9 mouse cellular contexts compared by ENCODE assay signal in genomic region chr3:96636448-96636847, GRCm38 (mm10). TPM values are rescaled to one million over a fixed set of nuclear protein-coding genes. Genes with fewer than 3 reads are reported as not detected.
DNase-seq lines count a peak whose midpoint lies in the region; ATAC-seq and TF ChIP-seq lines count a peak whose summit lies in the region.
"Had no signal": no experiment of that assay in that cellular context is flagged by ENCODE, and none has a peak within 500 bp of the region (broad histone marks: within the 10 kb centered on the region; RNA-seq: fewer than 3 reads in every experiment).

No protein-coding gene starts in this region.

- H3K36me3 ChIP-seq in kidney, adult 2 months (ENCODE audit: control insufficient read depth, insufficient read depth, low read length): no peaks in the 10 kb centered on the region
- H3K36me3 ChIP-seq in G1E (replicated peaks): peaks cover 72% of the 10 kb centered on the region
- peaks cover 67% of the 10 kb centered on the region for H3K36me3 ChIP-seq in hindbrain, embryonic 10.5 days
- H3K36me3 ChIP-seq in midbrain, embryonic 10.5 days: peaks cover 63% of the 10 kb centered on the region

- H3K27ac ChIP-seq in kidney, adult 2 months (ENCODE audit: insufficient read depth, low read depth, low read length): no peak overlapping the region
- peak overlapping the region; percentile 66; the same call in 1 of the 2 replicates for H3K27ac ChIP-seq in hindbrain, embryonic 10.5 days
- H3K27ac ChIP-seq in midbrain, embryonic 10.5 days (replicated peaks): no peak overlapping the region

- no peak for TF ChIP-seq CTCF in kidney, adult 2 months (conservative IDR thresholded peaks at IDR 0.05; ENCODE audit: insufficient read depth, insufficient read length, low read depth, low read length)
- TF ChIP-seq CTCF in G1E (IDR thresholded peaks at IDR 0.05; ENCODE audit: low read depth, low read length): no peak

- H3K9me3 ChIP-seq in G1E (replicated peaks): no peaks in the 10 kb centered on the region
- no peaks in the 10 kb centered on the region for H3K9me3 ChIP-seq in hindbrain, embryonic 10.5 days
- H3K9me3 ChIP-seq in midbrain, embryonic 10.5 days (replicated peaks): no peaks in the 10 kb centered on the region

- no peaks in the 10 kb centered on the region; the same call in 1 of the 2 replicates for H3K27me3 ChIP-seq in kidney, adult 2 months (replicated peaks; ENCODE audit: control insufficient read depth, insufficient read depth, low read length)
- H3K27me3 ChIP-seq in G1E (ENCODE audit: insufficient read depth, low read length): no peaks in the 10 kb centered on the region
- no peaks in the 10 kb centered on the region for H3K27me3 ChIP-seq in hindbrain, embryonic 10.5 days (ENCODE audit: insufficient read depth, poor library complexity, severe bottlenecking)
- no peaks in the 10 kb centered on the region for H3K27me3 ChIP-seq in midbrain, embryonic 10.5 days (ENCODE audit: low read depth, poor library complexity, severe bottlenecking)

- H3K4me3 ChIP-seq in kidney, adult 2 months (ENCODE audit: insufficient read depth, low read depth, low read length): peak overlapping the region; percentile 28
- H3K4me3 ChIP-seq in G1E (ENCODE audit: low read depth, low read length): peak overlapping the region; percentile 88
- H3K4me3 ChIP-seq in hindbrain, embryonic 10.5 days: peak overlapping the region; percentile 81
- H3K4me3 ChIP-seq in midbrain, embryonic 10.5 days: peak overlapping the region; percentile 95

- no peak for TF ChIP-seq POLR2A in kidney, adult 2 months (IDR thresholded peaks at IDR 0.05; ENCODE audit: low read depth, low read length)

- 57% methylated on average over 11 of the region's 11 CpGs for WGBS in kidney, adult 2 months
- 70% methylated on average over 11 of the region's 11 CpGs for WGBS in hindbrain, embryonic 10.5 days
- 68% methylated on average over 11 of the region's 11 CpGs for WGBS in midbrain, embryonic 10.5 days

- no peak for ATAC-seq in G1E (ENCODE audit: extremely low read depth, insufficient number of reproducible peaks, low FRiP score, poor library complexity, severe bottlenecking)
- ATAC-seq in CD4-positive, CD25-positive, alpha-beta regulatory T cell, adult 4 months: no peak

- no peak for DNase-seq in kidney, adult 2 months
- DNase-seq in kidney, adult 18-20 months: no peak
- DNase-seq in G1E (ENCODE audit: low spot score): no peak
- DNase-seq in hindbrain, embryonic 10.5 days (ENCODE audit: low spot score): no peak
- no peak for DNase-seq in midbrain, embryonic 10.5 days (ENCODE audit: low spot score)
- DNase-seq in left cerebral cortex, postnatal 25 days (ENCODE audit: low spot score in 2 of 2): no peak
- no peak for DNase-seq in lung, adult 18-20 months
- DNase-seq: lung, postnatal 10 days had no signal

- peaks cover 13% of the 10 kb centered on the region for H3K4me1 ChIP-seq in kidney, adult 2 months (ENCODE audit: control insufficient read depth, insufficient read depth, low read length)
- peaks cover 43% of the 10 kb centered on the region for H3K4me1 ChIP-seq in G1E (ENCODE audit: insufficient read depth, low read depth, low read length)
- peaks cover 26% of the 10 kb centered on the region for H3K4me1 ChIP-seq in hindbrain, embryonic 10.5 days (replicated peaks)
- H3K4me1 ChIP-seq in midbrain, embryonic 10.5 days: peaks cover 32% of the 10 kb centered on the region

- intact Hi-C loops in left cerebral cortex, postnatal 25 days (cut with DNase I): loop anchor here (5.0 kb wide), 2 partner anchors 34 to 54 kb away; partner anchors contain the start of gene Lix1l

RNA-seq across cellular contexts. Expression of gene Gm42957, which starts 1.2 kb away (rescaled TPM):
- polyA plus RNA-seq in kidney, adult 2 months (2012; rRNA removed): 0.07 TPM in 1 of 2 replicates, not detected in the other
- total RNA-seq in G1E (2014; fragmentation: Nextera tagmentation) (0.34 and 1.7 TPM in 2 replicates), G1E (2017) (0.11 and 0.17 TPM in 2 replicates)
- polyA plus RNA-seq in G1E (2012): 0.06 and 0.09 TPM in 2 replicates
- 0.06 and 0.13 TPM in 2 replicates for polyA plus RNA-seq in hindbrain, embryonic 10.5 days (2016; fragmentation: Nextera tagmentation; extraction: Ambion mirVana)
- polyA plus RNA-seq in midbrain, embryonic 10.5 days (2016; fragmentation: Nextera tagmentation; extraction: Ambion mirVana): 0.15 and 0.21 TPM in 2 replicates
- polyA plus RNA-seq in CD4-positive, CD25-positive, alpha-beta regulatory T cell, adult 4 months (2017; shearing (Covaris generic)): under 1 TPM in 1 of 2 experiments, not detected in 1; 0.11 TPM
- under 1 TPM; 0.28 to 0.34 TPM for total RNA-seq in left cerebral cortex, postnatal 25 days (2021)

RNA-seq across cellular contexts. Expression of gene Pex11b, which starts 1.3 kb away (rescaled TPM):
- polyA plus RNA-seq in kidney, adult 2 months (2012; rRNA removed): 57.6 and 57.7 TPM in 2 replicates
- 49.1 and 63.0 TPM in 2 replicates for total RNA-seq in G1E (2014; fragmentation: Nextera tagmentation)
- 23.8 and 32.2 TPM in 2 replicates for total RNA-seq in G1E (2017)
- 4.2 and 4.3 TPM in 2 replicates for polyA plus RNA-seq in G1E (2012)
- 39.3 and 41.8 TPM in 2 replicates for polyA plus RNA-seq in hindbrain, embryonic 10.5 days (2016; fragmentation: Nextera tagmentation; extraction: Ambion mirVana)
- 38.5 and 40.8 TPM in 2 replicates for polyA plus RNA-seq in midbrain, embryonic 10.5 days (2016; fragmentation: Nextera tagmentation; extraction: Ambion mirVana)
- polyA plus RNA-seq in CD4-positive, CD25-positive, alpha-beta regulatory T cell, adult 4 months (2017; shearing (Covaris generic)): 10 to 100 TPM; 56.4 to 70.5 TPM
- total RNA-seq in left cerebral cortex, postnatal 25 days (2021): 10 to 100 TPM; 51.6 to 53.3 TPM

RNA-seq across cellular contexts. Expression of gene Rbm8a, which starts 6.7 kb away (rescaled TPM):
- polyA plus RNA-seq in kidney, adult 2 months (2012; rRNA removed): 7.8 and 16.1 TPM in 2 replicates
- 47.6 and 56.5 TPM in 2 replicates for total RNA-seq in G1E (2014; fragmentation: Nextera tagmentation)
- total RNA-seq in G1E (2017): 40.1 and 47.4 TPM in 2 replicates
- polyA plus RNA-seq in G1E (2012): 59.2 and 115 TPM in 2 replicates
- 185 and 210 TPM in 2 replicates for polyA plus RNA-seq in hindbrain, embryonic 10.5 days (2016; fragmentation: Nextera tagmentation; extraction: Ambion mirVana)
- polyA plus RNA-seq in midbrain, embryonic 10.5 days (2016; fragmentation: Nextera tagmentation; extraction: Ambion mirVana): 205 and 215 TPM in 2 replicates
- polyA plus RNA-seq in CD4-positive, CD25-positive, alpha-beta regulatory T cell, adult 4 months (2017; shearing (Covaris generic)): 100 to 1,000 TPM; 102 to 135 TPM
- 10 to 100 TPM; 34.2 to 46.3 TPM for total RNA-seq in left cerebral cortex, postnatal 25 days (2021)

RNA-seq across cellular contexts. Expression of gene Itga10, which starts 8.9 kb away (rescaled TPM):
- 1.2 and 1.6 TPM in 2 replicates for polyA plus RNA-seq in kidney, adult 2 months (2012; rRNA removed)
- 2.2 and 8.3 TPM in 2 replicates for total RNA-seq in G1E (2014; fragmentation: Nextera tagmentation)
- total RNA-seq in G1E (2017): 0.29 and 0.33 TPM in 2 replicates
- polyA plus RNA-seq in G1E (2012): 0.10 and 0.20 TPM in 2 replicates
- polyA plus RNA-seq in hindbrain, embryonic 10.5 days (2016; fragmentation: Nextera tagmentation; extraction: Ambion mirVana): 0.31 and 0.35 TPM in 2 replicates
- polyA plus RNA-seq in midbrain, embryonic 10.5 days (2016; fragmentation: Nextera tagmentation; extraction: Ambion mirVana): 0.36 and 0.64 TPM in 2 replicates
- under 1 TPM; 0.19 to 0.42 TPM for polyA plus RNA-seq in CD4-positive, CD25-positive, alpha-beta regulatory T cell, adult 4 months (2017; shearing (Covaris generic))
- 1 to 10 TPM; 2.3 to 3.5 TPM for total RNA-seq in left cerebral cortex, postnatal 25 days (2021)

RNA-seq across cellular contexts. Expression of gene Ankrd35, which starts 33.5 kb away (rescaled TPM):
- 0.38 and 0.45 TPM in 2 replicates for polyA plus RNA-seq in kidney, adult 2 months (2012; rRNA removed)
- not detected in 2 replicates for total RNA-seq in G1E (2014; fragmentation: Nextera tagmentation)
- total RNA-seq in G1E (2017): 0.06 TPM in 1 of 2 replicates, not detected in the other
- polyA plus RNA-seq in G1E (2012): not detected in 2 replicates
- 0.10 and 0.16 TPM in 2 replicates for polyA plus RNA-seq in hindbrain, embryonic 10.5 days (2016; fragmentation: Nextera tagmentation; extraction: Ambion mirVana)
- polyA plus RNA-seq in midbrain, embryonic 10.5 days (2016; fragmentation: Nextera tagmentation; extraction: Ambion mirVana): 0.06 and 0.29 TPM in 2 replicates
- not detected for polyA plus RNA-seq in CD4-positive, CD25-positive, alpha-beta regulatory T cell, adult 4 months (2017; shearing (Covaris generic))
- total RNA-seq in left cerebral cortex, postnatal 25 days (2021): 1 to 10 TPM; 6.8 to 7.0 TPM

Comparison
In these comparisons a context has a peak if more than half of its experiments do, and no peak if none do; other contexts are left out.
1. H3K4me3 ChIP-seq: peak in every context shown above with its lines; median percentile 95 in midbrain, embryonic 10.5 days; 88 in G1E; 81 in hindbrain, embryonic 10.5 days; 28 in kidney, adult 2 months.